Mouse (Mus musculus) adrenal gland, adult 2 months (tissue): ENCODE results near the gene Isyna1. TPM values are rescaled to one million over a fixed set of nuclear protein-coding genes. Genes with fewer than 3 reads are reported as not detected.
A peak's percentile ranks its signal among the peaks of the same experiment; 100 is the strongest.

Source experiments
- DNase-seq: peaks from one replicate; pipeline ENCODE4 v3.0.0; 2021
- polyA plus RNA-seq: library from polyadenylated mRNA; depleted of rRNA; stranded (reverse); fragments of >200 nt; gene quantifications from 2 replicates; pipeline ENCODE4 v1.2.3, GENCODE M21; 2012
- total RNA-seq, 2 experiments: library from RNA; stranded (reverse); gene quantifications; 2 replicates each; pipeline ENCODE4 v1.2.3; 2021

The Isyna1 gene
- total and polyA plus RNA-seq, 3 experiments: 103 to 344 (median 199) TPM

DNA sequence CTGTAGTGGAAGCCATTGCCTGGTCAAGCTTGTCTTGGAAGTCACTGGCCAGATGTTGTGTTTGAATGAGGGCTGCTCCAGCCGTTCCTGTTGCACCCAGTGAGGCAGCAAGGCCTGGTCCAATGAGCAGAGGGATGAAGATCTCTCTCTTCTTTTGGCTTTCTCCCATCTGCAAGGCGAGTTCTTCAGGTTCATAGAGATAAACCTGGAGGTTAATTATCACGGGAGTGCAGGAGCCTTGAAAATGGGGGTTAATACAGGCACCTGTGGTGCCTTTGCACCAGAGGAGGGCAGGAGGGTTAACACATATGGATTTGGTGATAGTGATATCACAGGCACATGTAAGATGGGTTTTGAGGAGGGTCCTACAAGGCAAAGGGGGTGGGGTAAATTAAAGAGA lies 28.0 kb downstream of the Isyna1 start:
- DNase-seq: no peak

DNA sequence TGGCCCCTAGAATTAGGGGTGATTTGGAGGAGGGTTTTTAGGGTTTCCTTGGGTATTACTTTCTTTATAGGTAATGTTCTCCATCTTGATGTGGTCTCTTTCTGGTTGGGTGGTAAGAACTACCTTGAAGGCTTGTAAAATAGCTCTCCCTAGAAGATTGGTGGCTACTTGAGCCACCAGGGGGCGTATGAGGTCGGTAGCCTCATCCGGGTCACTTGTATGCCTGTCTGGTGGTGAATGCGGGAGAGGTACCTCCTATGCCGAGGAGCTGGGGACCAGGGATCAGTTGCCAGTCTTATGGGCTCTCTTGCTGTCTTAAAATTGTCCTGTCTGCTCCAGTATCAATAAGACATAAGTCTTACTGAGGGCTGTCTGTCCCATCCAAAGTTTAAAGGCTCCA lies 30.9 kb downstream of the Isyna1 start:
- DNase-seq: no peak

DNA sequence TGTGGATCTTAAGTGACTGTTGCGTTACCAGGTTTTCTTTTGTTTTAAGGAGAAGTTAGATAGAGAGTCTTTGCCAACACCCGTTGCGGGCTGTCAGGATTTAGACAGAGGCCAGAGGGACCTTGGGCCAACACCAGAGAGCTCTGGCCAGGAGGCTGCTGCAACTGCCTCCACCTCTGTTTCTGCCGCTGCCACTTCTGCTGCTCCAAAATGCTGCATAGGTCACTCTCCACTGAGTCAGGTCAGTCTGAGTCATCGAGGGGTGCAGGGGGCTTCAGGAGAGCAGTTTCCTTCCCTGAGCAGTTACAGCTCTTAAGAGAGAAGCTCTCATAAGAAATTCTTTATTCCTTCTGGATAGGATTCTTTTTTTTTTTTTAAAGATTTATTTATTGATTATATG lies 32.9 kb downstream of the Isyna1 start:
- no peak for DNase-seq

DNA sequence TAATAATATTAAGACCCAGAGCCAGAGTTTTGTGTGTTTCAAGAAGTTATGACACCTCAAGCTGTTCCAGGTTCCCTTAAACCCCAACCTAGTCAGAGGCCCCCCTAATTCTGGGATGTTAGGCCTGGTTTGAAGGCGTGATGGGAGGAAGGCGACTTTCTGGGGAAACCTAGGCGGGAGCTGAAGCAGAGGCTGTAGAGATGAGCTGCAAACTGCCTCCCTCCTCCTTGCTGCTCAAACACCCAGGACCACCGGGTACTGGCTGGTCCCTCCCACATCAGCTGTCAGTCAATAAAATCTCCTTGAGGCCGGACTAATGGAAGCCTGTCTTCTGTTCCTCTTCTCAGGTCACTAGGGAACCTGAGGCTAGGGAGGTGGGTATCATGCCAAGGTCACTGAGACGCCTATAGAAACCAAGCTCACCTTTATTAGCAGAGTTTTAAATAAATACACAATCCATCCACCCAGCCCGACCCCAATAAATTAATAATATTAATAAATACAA lies 34.9 kb downstream of the Isyna1 start:
- DNase-seq: no peak

DNA sequence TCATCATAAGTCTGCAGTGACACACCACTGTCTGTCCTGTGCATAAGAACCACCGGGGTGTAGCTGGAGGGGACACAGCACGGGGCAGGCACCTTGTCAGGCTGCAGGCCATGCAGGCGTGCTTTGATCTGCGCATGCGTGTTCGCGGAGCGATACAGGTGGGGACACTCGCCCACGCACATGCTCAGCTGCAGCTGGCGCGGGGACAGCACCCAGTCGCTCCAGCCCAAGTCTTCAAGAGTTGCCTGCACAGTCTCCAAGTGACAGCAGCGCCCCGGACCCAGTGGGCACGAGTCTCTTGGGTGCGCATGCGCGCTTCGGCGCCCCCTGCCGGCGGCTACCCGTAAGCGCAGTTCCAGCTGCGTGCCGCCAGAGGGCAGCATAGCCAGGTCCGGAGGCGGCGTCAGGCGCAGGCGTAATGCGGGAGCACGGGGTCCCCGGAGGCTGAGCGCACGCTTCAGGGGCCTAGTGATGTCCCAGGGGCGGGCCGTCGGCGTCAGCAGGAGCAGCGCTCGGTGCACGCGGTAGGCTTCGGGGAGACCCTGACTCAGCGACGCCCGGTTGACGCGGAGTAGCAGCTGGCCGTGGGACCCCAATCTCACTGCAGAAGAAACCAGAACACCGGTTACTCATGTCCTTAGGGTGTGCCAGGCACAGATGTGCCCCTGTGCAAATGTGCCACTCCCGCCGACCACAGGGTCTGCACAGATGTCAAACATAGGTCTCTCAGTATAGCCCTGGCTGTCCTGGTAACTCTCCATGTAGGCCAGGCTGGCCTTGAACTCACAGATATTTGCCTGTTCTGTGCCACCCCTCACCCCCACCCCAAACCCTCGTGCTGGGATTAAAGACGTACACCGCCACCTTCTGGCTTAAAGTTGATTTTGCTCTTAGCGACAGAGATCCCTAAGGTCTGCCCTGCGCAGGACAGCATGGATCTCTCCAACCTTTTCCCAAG lies 35.7 kb downstream of the Isyna1 start:
- DNase-seq: peak; percentile 92

DNA sequence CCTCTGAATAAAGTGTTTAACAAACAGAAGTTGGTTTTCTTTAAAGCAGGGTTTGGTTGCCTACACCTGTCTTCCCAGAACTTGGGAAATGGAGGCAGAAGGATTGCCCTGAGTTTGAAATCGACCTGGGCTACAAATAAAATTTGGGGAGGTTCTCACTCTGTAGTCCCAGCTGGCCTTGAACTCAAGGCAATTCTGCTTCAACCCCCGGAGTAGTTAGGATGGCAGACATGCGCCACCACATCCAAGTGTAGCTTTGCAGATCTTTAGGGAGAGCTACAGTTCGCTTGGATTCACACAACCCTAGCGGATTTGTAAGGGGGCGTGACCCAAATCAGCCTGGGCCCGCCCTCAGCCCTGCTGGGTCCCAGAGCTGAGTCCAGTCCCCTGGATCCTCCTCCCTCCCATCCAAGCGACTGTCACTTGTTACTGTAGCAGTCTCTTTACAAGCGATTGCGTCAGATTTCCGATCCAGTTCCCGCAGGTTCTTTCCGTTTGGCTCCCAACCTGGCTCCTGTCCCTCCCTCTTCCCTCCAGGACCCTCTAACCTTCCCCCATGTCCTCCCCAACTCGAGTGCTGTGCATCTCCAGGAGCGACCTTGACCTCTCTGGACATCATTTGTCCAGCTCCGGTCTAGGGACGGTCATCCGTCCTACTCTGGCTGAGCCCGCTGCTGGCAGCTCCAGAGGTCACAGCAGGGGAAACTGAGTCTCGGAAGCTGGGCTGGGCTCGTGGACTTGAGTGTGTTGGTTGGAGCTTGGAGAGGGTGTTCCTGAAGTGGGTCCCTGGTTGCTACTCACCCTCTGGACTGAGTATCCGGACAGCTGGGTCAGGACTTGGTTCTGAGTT lies 36.6 kb downstream of the Isyna1 start:
- DNase-seq: peak; percentile 87

DNA sequence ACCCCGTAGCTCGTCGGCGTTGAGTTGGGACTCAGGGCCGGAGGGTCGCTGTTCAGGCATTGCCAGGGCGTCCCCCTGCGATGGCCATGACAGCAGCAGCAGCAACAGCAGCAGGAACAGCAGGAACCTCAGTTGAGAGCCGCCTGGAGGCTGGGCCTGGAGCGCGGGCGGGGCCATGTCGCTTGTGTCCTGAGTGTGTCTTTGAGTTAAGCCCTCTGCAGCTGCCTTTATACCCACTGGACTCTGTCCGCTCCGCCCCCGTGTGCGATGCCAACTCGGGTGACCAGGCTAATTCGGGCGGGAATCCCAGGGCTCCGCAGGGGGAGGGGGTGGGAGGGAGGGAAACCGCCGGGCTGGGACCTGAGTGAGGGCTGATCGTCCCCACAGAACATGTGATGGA lies 37.3 kb downstream of the Isyna1 start:
- DNase-seq: peak; percentile 71

DNA sequence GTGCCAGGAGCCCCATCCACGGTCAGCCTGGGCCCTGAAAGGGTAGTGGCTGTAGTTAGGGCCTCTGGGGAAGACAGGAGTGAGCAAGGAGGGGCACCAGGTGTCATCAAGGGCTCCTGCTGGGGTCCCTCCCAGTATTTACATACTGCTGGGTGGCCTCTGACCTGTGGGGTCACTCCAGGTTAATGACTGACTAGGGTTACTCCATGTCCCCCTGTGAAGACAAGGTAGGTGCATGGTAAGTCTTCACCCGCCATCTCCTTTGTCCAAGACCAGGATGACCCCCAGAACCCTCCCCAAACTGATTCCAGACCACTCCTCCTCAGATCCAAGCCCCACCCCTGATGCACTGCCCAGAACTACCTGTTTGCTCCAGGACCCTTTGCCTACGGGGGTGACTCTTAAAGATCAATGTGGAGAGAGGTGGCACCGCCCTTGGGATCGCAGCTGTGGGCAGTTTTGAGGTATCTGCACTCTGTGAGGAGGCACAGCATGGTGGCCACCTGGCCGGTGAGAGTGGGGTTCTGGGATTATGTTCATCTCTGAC lies 38.2 kb downstream of the Isyna1 start, which contains the start of gene Gdf15:
Gene Gdf15 (minus strand): TSS at position 111 of the 547 bp plus-strand sequence.
- DNase-seq: no peak

DNA sequence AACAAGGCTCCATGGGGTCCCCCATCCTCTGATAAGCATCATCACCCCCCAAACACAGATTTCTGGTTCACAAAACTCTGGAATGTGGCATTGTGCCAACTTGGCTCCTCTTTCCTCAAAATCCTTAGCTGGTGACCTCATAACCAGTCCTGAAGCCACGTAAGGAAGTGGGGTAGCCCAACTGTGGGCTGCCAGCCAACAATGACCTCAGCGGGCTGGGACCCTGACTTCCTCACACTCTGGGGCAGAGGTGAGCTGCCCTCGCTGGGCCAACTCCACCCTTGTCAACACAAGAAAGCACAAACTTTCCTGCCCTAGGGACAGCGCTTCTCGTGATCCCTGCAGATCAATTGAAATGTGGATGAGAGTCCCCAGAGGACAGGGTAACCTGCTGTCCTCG lies 39.9 kb downstream of the Isyna1 start:
- DNase-seq: peak; percentile 83

DNA sequence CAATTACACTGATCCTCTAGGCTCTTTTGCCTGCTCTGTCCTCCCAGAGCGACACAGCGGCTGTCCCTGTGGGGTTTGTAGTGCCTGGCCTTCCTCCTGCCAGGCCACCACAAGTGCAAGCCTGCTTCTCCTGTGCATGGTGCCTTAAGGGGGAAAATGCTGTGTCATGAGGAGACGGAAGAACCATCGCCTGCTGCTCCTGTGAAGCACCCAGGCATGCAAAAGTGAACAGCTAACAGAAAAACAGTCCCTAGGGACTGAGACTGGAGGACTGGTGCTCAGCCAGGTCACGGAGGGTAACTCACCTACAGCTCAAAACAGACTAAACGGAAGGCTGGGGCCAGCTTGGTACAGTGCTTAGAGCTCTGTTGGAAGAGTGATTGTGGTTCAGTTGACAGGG lies 41.4 kb downstream of the Isyna1 start:
- DNase-seq: no peak

DNA sequence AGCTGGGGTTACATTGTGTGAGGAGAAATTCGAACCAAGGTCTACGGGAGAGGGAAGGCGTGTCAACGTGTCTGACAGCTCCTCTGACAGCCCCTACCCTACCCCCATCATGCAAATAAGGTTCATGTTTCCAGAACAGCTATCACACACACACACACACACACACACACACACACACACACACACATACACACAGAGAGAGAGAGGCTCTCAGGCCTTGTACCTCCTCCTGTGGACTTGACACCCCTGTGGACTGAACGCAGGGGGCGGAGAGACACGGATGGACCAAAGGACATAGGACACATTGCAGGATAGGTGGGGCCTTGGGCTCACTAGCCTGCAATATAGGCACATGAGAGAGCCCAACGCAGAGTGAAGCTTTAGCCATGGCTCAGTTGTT lies 42.7 kb downstream of the Isyna1 start:
- no peak for DNase-seq

DNA sequence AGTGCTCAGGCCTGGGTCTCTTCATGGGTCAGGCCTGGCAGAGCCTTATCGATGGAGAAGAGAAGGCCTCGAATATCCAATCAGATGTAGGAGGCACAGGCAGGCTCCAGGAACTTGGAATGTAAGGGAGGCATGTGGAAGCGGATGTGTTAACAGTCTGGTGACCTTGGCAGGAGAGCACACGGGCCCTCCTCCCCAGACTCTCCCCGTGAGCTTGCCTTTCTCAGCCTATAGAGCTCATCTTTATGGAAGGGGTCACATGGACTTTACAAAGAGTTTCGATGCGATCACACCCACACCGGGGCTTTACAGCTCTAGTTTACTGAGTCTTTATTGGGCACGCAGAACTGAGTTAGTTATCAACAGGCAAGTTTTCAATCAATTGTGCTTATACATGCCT lies 44.6 kb downstream of the Isyna1 start:
- DNase-seq: no peak

DNA sequence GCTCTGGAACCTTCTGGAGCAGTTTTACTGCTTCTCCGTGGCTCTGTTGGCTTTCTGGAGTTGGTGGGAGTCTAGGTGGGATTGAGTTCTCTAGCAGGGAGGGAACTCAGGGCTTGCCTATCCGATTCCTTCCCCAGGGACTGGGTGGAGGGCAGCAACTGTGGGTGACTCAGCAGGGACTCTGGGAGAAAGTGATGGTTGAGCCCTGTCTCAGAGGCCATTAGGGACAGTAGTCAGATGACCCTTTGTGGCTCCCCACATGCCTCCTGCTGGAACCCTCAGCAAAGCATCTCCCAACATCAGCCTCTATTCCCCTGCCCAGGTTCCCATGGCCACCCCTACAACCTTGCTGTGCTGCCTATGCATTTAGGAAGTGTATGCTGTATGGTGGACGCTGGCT lies 48.8 kb downstream of the Isyna1 start:
- DNase-seq: no peak

DNA sequence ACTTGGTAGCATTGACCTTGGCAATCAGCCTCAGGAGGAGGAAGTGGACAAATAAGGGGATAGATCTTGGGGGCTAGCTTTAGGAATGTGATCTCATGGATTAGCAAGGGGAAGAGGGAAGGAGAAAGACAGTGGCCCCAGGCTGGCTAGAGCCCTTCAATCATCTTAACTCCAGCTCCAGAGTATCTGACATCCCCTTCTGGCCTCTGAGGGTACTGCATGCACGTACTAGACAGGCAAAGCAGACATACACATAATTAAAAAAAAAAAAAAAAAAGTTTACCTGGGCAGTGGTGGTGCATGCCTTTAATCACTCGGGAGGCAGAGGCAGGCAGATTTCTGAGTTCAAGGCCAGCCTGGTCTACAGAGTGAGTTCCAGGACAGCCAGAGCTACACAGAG lies 49.9 kb downstream of the Isyna1 start:
- no peak for DNase-seq

DNA sequence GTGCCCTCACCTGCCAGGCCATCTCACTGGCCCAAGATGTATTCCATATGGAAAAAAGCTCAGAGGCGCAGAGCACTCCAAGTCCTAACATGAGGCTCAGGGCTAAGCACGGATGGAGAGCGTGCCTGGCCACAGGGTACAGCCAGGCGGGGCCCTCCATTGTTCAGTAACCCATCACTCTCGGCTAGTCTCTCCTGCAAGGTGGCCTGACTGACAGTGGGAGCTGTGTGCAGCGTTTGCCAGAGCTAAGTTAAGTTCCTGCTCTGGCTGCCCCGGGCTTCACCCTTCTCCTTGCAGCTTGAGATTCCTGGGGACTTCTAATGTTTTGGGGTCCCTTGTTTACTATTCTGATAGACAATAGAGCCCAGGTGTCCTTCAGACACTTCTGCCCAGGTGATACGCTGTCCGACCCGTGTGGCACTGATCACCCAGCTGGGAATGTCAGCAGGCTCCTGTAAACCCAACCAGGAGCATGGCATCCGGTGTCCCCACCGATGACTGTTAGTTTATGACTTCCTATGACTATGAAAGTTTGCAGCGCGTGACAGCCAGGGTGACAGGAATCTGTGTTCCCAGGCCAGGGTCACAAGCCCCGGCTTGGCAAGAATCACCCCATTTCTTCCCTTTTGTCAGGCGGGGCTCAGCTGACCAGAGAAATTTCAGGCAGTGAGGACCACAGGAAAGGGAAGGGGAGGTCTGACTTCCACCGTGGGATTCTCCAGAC lies 51.5 kb downstream of the Isyna1 start:
- DNase-seq: peak; percentile 83

DNA sequence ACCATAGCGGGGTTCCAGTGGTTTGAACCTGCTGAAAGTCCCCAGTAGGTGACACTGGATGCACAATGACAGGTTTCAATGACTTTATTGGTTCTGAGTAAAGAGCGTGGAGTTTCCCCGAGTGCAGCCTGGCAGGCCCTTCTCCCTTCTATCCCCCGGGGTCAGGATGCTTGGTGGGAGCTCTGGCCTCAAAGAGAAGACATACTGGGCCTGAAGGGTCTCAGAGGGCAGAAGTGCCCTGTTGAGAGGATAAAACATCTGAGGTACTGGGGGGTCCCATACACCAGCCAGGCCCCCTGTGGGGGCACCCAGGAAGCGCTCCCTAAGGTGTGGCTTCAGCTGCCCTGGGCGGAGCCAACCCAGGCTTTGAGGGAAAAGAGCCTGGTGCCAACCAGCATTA lies 52.2 kb downstream of the Isyna1 start:
- no peak for DNase-seq

DNA sequence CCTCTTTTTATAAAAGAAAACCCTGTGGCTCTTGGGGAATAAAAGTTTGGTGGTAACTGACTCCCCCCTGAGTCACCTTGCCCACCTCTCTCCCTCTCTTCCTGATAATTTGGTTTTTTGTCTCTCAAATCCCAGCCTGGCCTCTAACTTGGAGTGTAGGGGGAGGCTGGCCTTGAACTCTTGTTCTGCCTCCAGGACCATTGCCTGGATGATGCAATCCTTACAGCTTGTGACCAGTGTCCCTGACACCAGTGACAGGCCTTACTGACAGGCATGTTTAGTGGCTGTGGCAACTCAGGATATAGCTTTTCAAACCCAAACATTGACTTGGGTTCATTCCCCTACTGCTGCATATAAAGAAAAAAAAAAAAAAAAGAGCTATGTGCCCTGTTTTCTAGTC lies 52.6 kb downstream of the Isyna1 start:
- peak; percentile 84 for DNase-seq
